Mouse (Mus musculus) monocyte, adult 5-6 weeks (primary cell): ENCODE measurements around the gene RPS10-NUDT3. TPM values are rescaled to one million over a fixed set of nuclear protein-coding genes. Genes with fewer than 3 reads are reported as not detected.

ENCODE experiments used
- ATAC-seq: fragments of 153-309, 156-312 bp; replicated peaks from 2 replicates; pipeline ENCODE4 v1.8.0; 2017; ENCODE audit warnings: mild to moderate bottlenecking; ENCODE audit not compliant: low TSS enrichment, insufficient number of reproducible peaks, severe bottlenecking, poor library complexity, low FRiP score
- total RNA-seq: library from RNA; stranded (forward); fragments of 200-1000, 200-491, 200-594 nt; gene quantifications from 3 replicates; pipeline ENCODE4 v1.2.3, GENCODE M21; 2017

RPS10-NUDT3 gene
- total RNA-seq, 1 experiment from 2014 or later, result not detected

- ATAC-seq, result no peak
Observed at GRCm38 (mm10) chr17:27541261-27541660, 93.8 kb downstream of the RPS10-NUDT3 start.

GRCm38 (mm10) chr17:27534718-27535117 lies 100.3 kb downstream of the RPS10-NUDT3 start:
- peak; percentile 94 for ATAC-seq

DNA sequence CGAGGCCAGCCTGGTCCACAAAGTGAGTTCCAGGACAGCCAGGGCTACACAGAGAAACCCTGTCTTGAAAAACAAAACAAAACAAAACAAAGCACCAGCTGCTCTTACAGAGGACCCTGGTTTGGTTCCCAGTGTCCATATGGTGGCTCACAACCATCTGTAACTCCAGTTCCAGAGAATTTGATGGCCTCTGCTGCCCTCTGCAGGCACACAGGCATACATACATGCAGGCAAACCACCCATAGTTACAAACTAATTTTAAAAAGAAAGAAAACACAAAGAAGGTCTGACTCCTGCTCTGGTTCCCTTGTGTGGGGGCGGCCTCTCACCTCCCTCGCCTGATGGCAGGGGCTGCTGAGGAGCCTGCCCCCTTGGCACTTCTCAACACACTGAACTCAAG lies 101.7 kb downstream of the RPS10-NUDT3 start:
- no peak for ATAC-seq

GRCm38 (mm10) chr17:27532095-27532494 lies 102.9 kb downstream of the RPS10-NUDT3 start:
- ATAC-seq, result no peak

Other genes starting within 250 kb of the RPS10-NUDT3 start
- 0.29 TPM in 1 of 3 replicates, not detected in the others for gene Grm4, start 113.8 kb downstream of the RPS10-NUDT3 start, total RNA-seq
- gene Hmga1, start 78.7 kb downstream of the RPS10-NUDT3 start, total RNA-seq, result 41.0 to 54.9 TPM (median 45.7 TPM) in 3 replicates
- gene AI413582, start 69.5 kb downstream of the RPS10-NUDT3 start, total RNA-seq, result 34.3 to 57.5 TPM (median 37.8 TPM) in 3 replicates
- 74.6 to 166 TPM (median 113 TPM) in 3 replicates for gene Nudt3, start 11.7 kb downstream of the RPS10-NUDT3 start, total RNA-seq
- 1,083 to 1,310 TPM (median 1,165 TPM) in 3 replicates for gene Rps10, start 1.4 kb upstream of the RPS10-NUDT3 start, total RNA-seq
- gene Pacsin1, start 20.3 kb upstream of the RPS10-NUDT3 start, total RNA-seq, result 1.8 TPM in 1 of 3 replicates, not detected in the others
- gene Spdef, start 93.7 kb upstream of the RPS10-NUDT3 start, total RNA-seq, result not detected in 3 replicates
- gene D17Wsu92e, start 185.4 kb upstream of the RPS10-NUDT3 start, total RNA-seq, result 146 to 207 TPM (median 171 TPM) in 3 replicates
- 77.5 to 88.4 TPM (median 81.4 TPM) in 3 replicates for gene Snrpc, start 202.9 kb upstream of the RPS10-NUDT3 start, total RNA-seq
- 3.9 to 5.1 TPM (median 4.2 TPM) in 3 replicates for gene Uhrf1bp1, start 221.2 kb upstream of the RPS10-NUDT3 start, total RNA-seq